In genomic region chr5:41756396-41756795, GRCm38 (mm10) we compare ENCODE assay signal across 26 mouse cellular contexts. TPM values are rescaled to one million over a fixed set of nuclear protein-coding genes. Genes with fewer than 3 reads are reported as not detected.
A peak's percentile ranks its signal among the peaks of the same experiment; 100 is the strongest.
DNase-seq lines count a peak whose midpoint lies in the region; TF ChIP-seq lines count a peak whose summit lies in the region.
"Had no signal": no experiment of that assay in that cellular context is flagged by ENCODE, and none has a peak within 500 bp of the region (broad histone marks: within the 10 kb centered on the region; RNA-seq: fewer than 3 reads in every experiment).

No protein-coding gene starts in this region.

- H3K36me3 ChIP-seq in myocyte (ENCODE audit: control insufficient read depth, insufficient read depth) = no peaks in the 10 kb centered on the region
- H3K36me3 ChIP-seq: embryonic facial prominence, embryonic 13.5 days; embryonic facial prominence, embryonic 15.5 days; forebrain, embryonic 10.5 days; forebrain, embryonic 12.5 days; G1E had no signal

- H3K4me3 ChIP-seq in myocyte = no peak overlapping the region
- H3K4me3 ChIP-seq: embryonic facial prominence, embryonic 13.5 days; embryonic facial prominence, embryonic 15.5 days; erythroblast, embryonic 14.5 days; forebrain, embryonic 10.5 days; forebrain, embryonic 12.5 days had no signal

- H3K27me3 ChIP-seq in myocyte (ENCODE audit: control insufficient read depth, insufficient read depth, insufficient read length) = peaks cover 32% of the 10 kb centered on the region
- H3K27me3 ChIP-seq: CH12.LX had no signal

- no peaks in the 10 kb centered on the region for H3K79me2 ChIP-seq in myocyte (ENCODE audit: control insufficient read depth, insufficient read depth)

- H3ac ChIP-seq in myocyte (ENCODE audit: control insufficient read depth, insufficient read length) = no peak overlapping the region

- no peak for TF ChIP-seq POLR2A in myocyte (IDR thresholded peaks at IDR 0.05; ENCODE audit: insufficient read length, low read depth)

- no peak overlapping the region for H3K4me2 ChIP-seq in myocyte (ENCODE audit: low read depth)
- H3K4me2 ChIP-seq: embryonic facial prominence, embryonic 13.5 days; embryonic facial prominence, embryonic 15.5 days; forebrain, embryonic 12.5 days had no signal

- peak; percentile 31 for DNase-seq in embryo, embryonic 10.5 days (ENCODE audit: low spot score)
- no peak for DNase-seq in embryo, embryonic 9.5 days (ENCODE audit: extremely low spot score)
- DNase-seq in heart, adult 11 months = peak; percentile 23
- no peak for DNase-seq in heart, adult 9 months (ENCODE audit: low spot score in 2 of 2)
- DNase-seq: adrenal gland, adult 8-10 months; adrenal gland, postnatal 14 days; adrenal gland, postnatal 36 days; B cell, adult 2 months; cerebellum, adult 11-12 months; cerebellum, adult 8-10 months; cerebellum, adult 9-11 months; cerebellum, postnatal 14 days; cerebellum, postnatal 36 days had no signal

TF ChIP-seq in myocyte, 11 proteins besides CTCF, POLR2A, EP300 and RAD21:
- TF ChIP-seq USF1 (IDR thresholded peaks at IDR 0.05; ENCODE audit: low read depth) (no peak), MAX (IDR thresholded peaks at IDR 0.05; ENCODE audit: low read depth) (no peak), CEBPB (IDR thresholded peaks at IDR 0.05; ENCODE audit: insufficient read depth, poor library complexity, severe bottlenecking) (peak; percentile 57; the same call in 1 of the 2 replicates), E2F4 (IDR thresholded peaks at IDR 0.05; ENCODE audit: insufficient read depth) (no peak), POLR2AphosphoS2 (IDR thresholded peaks at IDR 0.05; ENCODE audit: insufficient read length, low read depth) (no peak), MYOG (IDR thresholded peaks at IDR 0.05; ENCODE audit: control insufficient read depth in 1 of 3, insufficient read depth in 1 of 3, insufficient read length in 2 of 3, low read depth in 2 of 3) (no peak)

RNA-seq across cellular contexts. Expression of gene Nkx3-2, which starts 7.9 kb away (rescaled TPM):
- 0.11 TPM for polyA plus RNA-seq in myocyte (2012; fragmentation: generic; extraction: Trizol)
- polyA plus RNA-seq: activated CD4-positive, CD25-positive, alpha-beta regulatory T cell, adult 4 months; CD4-positive, CD25-positive, alpha-beta regulatory T cell, adult 4 months; erythroblast, embryonic 14.5 days; forebrain, embryonic 10.5 days; forebrain, embryonic 12.5 days; forebrain, embryonic 14.5 days; forebrain, embryonic 16.5 days; frontal cortex, adult 2 months; G1E had no signal

RNA-seq across cellular contexts. Expression of gene Rab28, which starts 48.4 kb away (rescaled TPM):
- 48.6 TPM for polyA plus RNA-seq in myocyte (2012; fragmentation: generic; extraction: Trizol)

Comparison
In these comparisons a context has a peak if more than half of its experiments do, and no peak if none do; other contexts are left out.
1. DNase-seq: peak in embryo, embryonic 10.5 days (single experiment) and heart, adult 11 months (single experiment); none in embryo, embryonic 9.5 days (single experiment) and heart, adult 9 months (0 of 2).